Mouse (Mus musculus): ENCODE data around the gene Rbm14.
"Not testable (repeated sequence)": the region's sequence is repeated elsewhere in the genome, so short reads cannot be mapped to it uniquely, and the experiment has no call there.

Rbm14 gene

GRCm38 (mm10) chr19:4813015-4813414, 1.6 kb upstream of the Rbm14 start:
- no peak for DNase-seq (ENCODE audit: low read depth, low spot score)

- DNase-seq (ENCODE audit: low read depth, low spot score) = not testable (repeated sequence)
Observed at GRCm38 (mm10) chr19:4812334-4812949, 1.0 kb upstream of the Rbm14 start.

- DNase-seq (ENCODE audit: low read depth, low spot score) = no peak
Observed at GRCm38 (mm10) chr19:4811909-4812242, 442 bp upstream of the Rbm14 start.

GRCm38 (mm10) chr19:4810746-4811062, 730 bp downstream of the Rbm14 start:
- DNase-seq (ENCODE audit: low read depth, low spot score) = no peak

- no peak for DNase-seq (ENCODE audit: low read depth, low spot score)
Observed at GRCm38 (mm10) chr19:4810309-4810708, 1.1 kb downstream of the Rbm14 start.

GRCm38 (mm10) chr19:4803283-4803682, 8.2 kb downstream of the Rbm14 start:
- no peak for DNase-seq (ENCODE audit: low read depth, low spot score)

GRCm38 (mm10) chr19:4802691-4803091, 8.7 kb downstream of the Rbm14 start:
- no peak for DNase-seq (ENCODE audit: low read depth, low spot score)

- no peak for DNase-seq (ENCODE audit: low read depth, low spot score)
Observed at GRCm38 (mm10) chr19:4799083-4799482, 12.4 kb downstream of the Rbm14 start.

GRCm38 (mm10) chr19:4797846-4798245, 13.6 kb downstream of the Rbm14 start:
- no peak for DNase-seq (ENCODE audit: low read depth, low spot score)

- no peak for DNase-seq (ENCODE audit: low read depth, low spot score)
Observed at GRCm38 (mm10) chr19:4795929-4796328, 15.5 kb downstream of the Rbm14 start.

GRCm38 (mm10) chr19:4793831-4794422, 17.5 kb downstream of the Rbm14 start, which contains the start of gene Rbm4:
Gene Rbm4, minus strand, starts transcription at chr19:4793901.
- DNase-seq (ENCODE audit: low read depth, low spot score) = peak; percentile 99

GRCm38 (mm10) chr19:4793281-4793830, 18.1 kb downstream of the Rbm14 start:
- DNase-seq (ENCODE audit: low read depth, low spot score) = no peak

- DNase-seq (ENCODE audit: low read depth, low spot score) = no peak
Observed at GRCm38 (mm10) chr19:4786313-4786712, 25.1 kb downstream of the Rbm14 start.

- DNase-seq (ENCODE audit: low read depth, low spot score) = no peak
Observed at GRCm38 (mm10) chr19:4785206-4785605, 26.2 kb downstream of the Rbm14 start.

- no peak for DNase-seq (ENCODE audit: low read depth, low spot score)
Observed at GRCm38 (mm10) chr19:4782891-4783290, 28.5 kb downstream of the Rbm14 start.

GRCm38 (mm10) chr19:4772785-4773184, 38.6 kb downstream of the Rbm14 start:
- DNase-seq (ENCODE audit: low read depth, low spot score) = no peak

GRCm38 (mm10) chr19:4767507-4768148, 43.8 kb downstream of the Rbm14 start:
- no peak for DNase-seq (ENCODE audit: low read depth, low spot score)

- DNase-seq (ENCODE audit: low read depth, low spot score) = no peak
Observed at GRCm38 (mm10) chr19:4762876-4763275, 48.6 kb downstream of the Rbm14 start.

- DNase-seq (ENCODE audit: low read depth, low spot score) = not testable (repeated sequence)
Observed at GRCm38 (mm10) chr19:4760544-4760943, 50.9 kb downstream of the Rbm14 start.

GRCm38 (mm10) chr19:4756921-4757320, 54.5 kb downstream of the Rbm14 start:
- no peak for DNase-seq (ENCODE audit: low read depth, low spot score)

GRCm38 (mm10) chr19:4756193-4756911, 55.1 kb downstream of the Rbm14 start, which contains the start of gene Rbm4b:
Gene Rbm4b, plus strand, starts transcription at chr19:4756497.
- DNase-seq (ENCODE audit: low read depth, low spot score) = peak; percentile 94

GRCm38 (mm10) chr19:4755565-4756192, 55.8 kb downstream of the Rbm14 start:
- DNase-seq (ENCODE audit: low read depth, low spot score) = peak; percentile 85
